ENCODE assay signal across 1 mouse cellular context in genomic region chr11:97799146-97799993, GRCm38 (mm10).
TF ChIP-seq lines count a peak whose summit lies in the region.

No protein-coding gene starts in this region.

TF ChIP-seq in MEL, 35 proteins besides CTCF, POLR2A, EP300 and RAD21 (continued from another document):
- TF ChIP-seq MAZ (IDR thresholded peaks at IDR 0.05; ENCODE audit: low read depth, low read length) (peak; percentile 93), GATA1 (IDR thresholded peaks at IDR 0.05; ENCODE audit: low read depth, low read length) (no peak), CHD2 (IDR thresholded peaks at IDR 0.05; ENCODE audit: low read length) (no peak), KAT2A (conservative IDR thresholded peaks at IDR 0.05; ENCODE audit: low read depth, low read length) (no peak), BHLHE40 (IDR thresholded peaks at IDR 0.05; ENCODE audit: borderline replicate concordance, low read depth, low read length) (peak; percentile 81; the same call in 1 of the 2 replicates), POLR2AphosphoS5 (IDR thresholded peaks at IDR 0.05; ENCODE audit: borderline replicate concordance, low read depth, low read length) (no peak), GABPA (IDR thresholded peaks at IDR 0.05; ENCODE audit: low read depth, low read length) (no peak), NRF1 (IDR thresholded peaks at IDR 0.05; ENCODE audit: insufficient read depth, low read depth, low read length, poor library complexity, severe bottlenecking) (0 out of 2 replicates have a peak, but pooled peaks have one; percentile 31), ZMIZ1 (IDR thresholded peaks at IDR 0.05; ENCODE audit: low read depth, low read length) (peak; percentile 87), MYB (IDR thresholded peaks at IDR 0.05; ENCODE audit: low read depth, low read length) (no peak), ELF1 (IDR thresholded peaks at IDR 0.05; ENCODE audit: low read depth, low read length) (no peak; the same call in 1 of the 2 replicates), HCFC1 (IDR thresholded peaks at IDR 0.05; ENCODE audit: low read depth, low read length) (peak; percentile 67; the same call in 1 of the 2 replicates), USF2 (IDR thresholded peaks at IDR 0.05; ENCODE audit: borderline replicate concordance in 1 of 2, insufficient read depth in 1 of 2, low read depth in 1 of 2, low read length in 2 of 2) (no peak), MEF2A (IDR thresholded peaks at IDR 0.05; ENCODE audit: extremely low read depth, insufficient replicate concordance, low read depth, low read length, poor library complexity, severe bottlenecking) (no peak), MYC (IDR thresholded peaks at IDR 0.05; ENCODE audit: low read depth, low read length) (0 out of 2 replicates have a peak, but pooled peaks have one; percentile 8), MAFK (IDR thresholded peaks at IDR 0.05; ENCODE audit: borderline replicate concordance, low read depth, low read length) (no peak), ZC3H11A (IDR thresholded peaks at IDR 0.05; ENCODE audit: low read depth, low read length) (no peak), CHD1 (IDR thresholded peaks at IDR 0.05; ENCODE audit: low read depth, low read length) (no peak; the same call in 1 of the 2 replicates), NELFE (IDR thresholded peaks at IDR 0.05; ENCODE audit: low read depth, low read length) (peak; percentile 84), TCF12 (IDR thresholded peaks at IDR 0.05; ENCODE audit: low read depth, low read length) (no peak; the same call in 1 of the 2 replicates), ZKSCAN1 (IDR thresholded peaks at IDR 0.05; ENCODE audit: low read depth, low read length) (no peak)
TF ChIP-seq in MEL: peak in this region for 12.
